Mouse (Mus musculus) hindbrain, embryonic 16.5 days (tissue): ENCODE results near the gene Hcn4. TPM values are rescaled to one million over a fixed set of nuclear protein-coding genes. Genes with fewer than 3 reads are reported as not detected.

Source experiments
- ATAC-seq: fragments of 200-750 bp; cut with Nextera tagmentation; 2 replicates; pipeline ENCODE4 v1.8.0; 2017; ENCODE audit warnings: moderate TSS enrichment, moderate library complexity
- H3K27ac ChIP-seq: fragments of 300-500 bp; sonication (generic); 2 replicates; pipeline ENCODE4 v1.5.1; 2014; ENCODE audit warnings: low read depth, mild to moderate bottlenecking, control low read depth, low read length, moderate library complexity
- H3K27me3 ChIP-seq: fragments of 300-500 bp; sonication (generic); replicated peaks from 2 replicates; pipeline ENCODE4 v1.6.1; 2014; ENCODE audit warnings: low read length; ENCODE audit not compliant: control insufficient read depth, insufficient read depth
- H3K36me3 ChIP-seq: fragments of 300-500 bp; sonication (generic); 2 replicates; pipeline ENCODE4 v1.6.1; 2014; ENCODE audit warnings: mild to moderate bottlenecking, low read length, moderate library complexity, mixed read lengths; ENCODE audit not compliant: control insufficient read depth, insufficient read depth
- H3K4me1 ChIP-seq: fragments of 300-500 bp; sonication (generic); 2 replicates; pipeline ENCODE4 v1.6.1; 2014; ENCODE audit warnings: low read depth, low read length; ENCODE audit not compliant: control insufficient read depth, insufficient read depth
- H3K4me2 ChIP-seq: fragments of 300-500 bp; sonication (generic); 2 replicates; pipeline ENCODE4 v1.6.1; 2014; ENCODE audit warnings: mild to moderate bottlenecking, low read length, control low read depth, moderate library complexity
- H3K4me3 ChIP-seq: fragments of 300-500 bp; sonication (generic); 2 replicates; pipeline ENCODE4 v1.5.1; 2014; ENCODE audit warnings: mild to moderate bottlenecking, low read length, control low read depth, moderate library complexity
- H3K9ac ChIP-seq: fragments of 300-500 bp; sonication (generic); 2 replicates; pipeline ENCODE4 v1.6.1; 2014; ENCODE audit warnings: low read depth, mild to moderate bottlenecking, control low read depth, low read length, moderate library complexity
- H3K9me3 ChIP-seq: fragments of 300-500 bp; sonication (generic); 2 replicates; pipeline ENCODE4 v1.6.1; 2014; ENCODE audit warnings: mild to moderate bottlenecking, low read length, moderate library complexity; ENCODE audit not compliant: control insufficient read depth
- WGBS: fragments of 180-500 bp; shearing (Covaris S2); extraction: QIAGEN DNeasy Blood & Tissue Kit; methylation state at CpG from one replicate; pipeline ENCODE4 v1.1.7; 2014; 5-methylcytosine and 5-hydroxymethylcytosine counted together
- polyA plus RNA-seq: library from polyadenylated mRNA; unstranded; fragments of >200 nt; fragmentation: Nextera tagmentation; extraction: Ambion mirVana; gene quantifications from 2 replicates; pipeline ENCODE4 v1.2.1, GENCODE M21; 2015

The Hcn4 gene
- polyA plus RNA-seq, 1 experiment from 2014 or later, result 3.5 TPM

GRCm38 (mm10) chr9:58891840-58892640, 68.8 kb downstream of the Hcn4 start:
- Histone ChIP-seq H3K36me3 (peaks cover 25% of the 10 kb centered on the region), H3K27ac (no peak overlapping the region), H3K4me2 (no peak overlapping the region), H3K9me3 (no peaks in the 10 kb centered on the region), H3K27me3 (no peaks in the 10 kb centered on the region), H3K4me1 (no peaks in the 10 kb centered on the region), H3K4me3 (no peak overlapping the region), H3K9ac (no peak overlapping the region)
- ATAC-seq, result no peak
- WGBS, result 96% methylated on average over 6 of the region's 6 CpGs

- H3K4me1 ChIP-seq, result no peaks in the 10 kb centered on the region
- H3K4me3 ChIP-seq, result no peak overlapping the region
- no peak overlapping the region for H3K4me2 ChIP-seq
- H3K36me3 ChIP-seq, result peaks cover 12% of the 10 kb centered on the region; the same call in 1 of the 2 replicates
- ATAC-seq, result no peak
- no peak overlapping the region for H3K9ac ChIP-seq
- no peaks in the 10 kb centered on the region for H3K27me3 ChIP-seq
- no peak overlapping the region for H3K27ac ChIP-seq
- H3K9me3 ChIP-seq, result no peaks in the 10 kb centered on the region
These were observed 76.4 kb downstream of the Hcn4 start for GRCm38 (mm10) chr9:58899602-58900001.

GRCm38 (mm10) chr9:58902869-58903585, 79.8 kb downstream of the Hcn4 start:
- Histone ChIP-seq H3K4me2 (no peak overlapping the region), H3K9ac (no peak overlapping the region), H3K4me3 (no peak overlapping the region), H3K9me3 (no peaks in the 10 kb centered on the region), H3K36me3 (peaks cover 15% of the 10 kb centered on the region; the same call in 1 of the 2 replicates), H3K27me3 (no peaks in the 10 kb centered on the region), H3K27ac (no peak overlapping the region), H3K4me1 (no peaks in the 10 kb centered on the region)
- 0 out of 2 replicates have a peak, but pooled peaks have one; percentile 58 for ATAC-seq
- 67% methylated on average over 6 of the region's 6 CpGs for WGBS

Other genes with a start within 250 kb of the Hcn4 start
- 216 and 258 TPM in 2 replicates for gene Nptn, start 241.2 kb upstream of the Hcn4 start, polyA plus RNA-seq
- gene Rec114, start 79.4 kb upstream of the Hcn4 start, polyA plus RNA-seq, result 1.9 and 2.4 TPM in 2 replicates
- gene Neo1, start 213.0 kb downstream of the Hcn4 start, polyA plus RNA-seq, result 40.9 and 51.1 TPM in 2 replicates